Mouse (Mus musculus): Measurements from ENCODE around the gene Lonp1.
"Not testable (repeated sequence)": the region's sequence is repeated elsewhere in the genome, so short reads cannot be mapped to it uniquely, and the experiment has no call there.

The Lonp1 gene

DNA sequence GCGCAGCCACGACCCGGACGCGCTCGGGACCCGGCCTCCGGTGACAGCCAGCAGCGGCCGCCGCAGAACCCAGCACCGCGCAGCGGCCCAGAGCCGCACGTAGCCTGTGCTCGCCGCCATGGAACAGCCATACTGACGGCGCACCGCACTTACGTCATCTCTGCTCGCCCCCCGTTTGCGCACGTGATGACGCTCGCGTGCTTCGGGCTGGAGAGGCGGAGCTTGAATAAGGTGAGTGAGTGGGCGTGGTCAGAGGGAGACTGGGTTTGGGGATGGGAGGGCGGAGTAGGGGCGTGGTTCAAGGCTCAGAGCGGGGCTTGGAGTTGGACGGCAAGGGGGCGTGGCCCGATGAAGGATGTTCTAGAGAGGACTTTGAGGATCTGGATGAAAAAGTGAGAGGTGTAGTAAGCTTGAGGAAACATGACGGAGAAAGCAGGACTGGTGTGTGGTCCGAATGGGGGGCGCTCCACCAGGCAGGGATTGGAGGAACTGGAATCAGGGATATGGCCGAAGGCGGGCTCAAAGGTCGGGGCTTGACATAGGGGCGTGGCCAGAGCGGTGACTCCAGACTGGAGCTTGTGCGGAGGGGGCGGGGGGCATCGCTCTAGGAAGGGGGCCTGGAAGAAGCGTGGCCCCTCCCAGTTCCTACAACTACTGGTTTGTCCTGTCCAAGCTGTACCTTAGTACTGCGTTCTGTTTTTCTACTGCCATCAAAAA lies at the start of gene Lonp1:
Gene Lonp1 (minus strand): TSS at position 134 of the 717 bp plus-strand sequence.
- peak; percentile 94 for DNase-seq (ENCODE audit: low spot score)

DNA sequence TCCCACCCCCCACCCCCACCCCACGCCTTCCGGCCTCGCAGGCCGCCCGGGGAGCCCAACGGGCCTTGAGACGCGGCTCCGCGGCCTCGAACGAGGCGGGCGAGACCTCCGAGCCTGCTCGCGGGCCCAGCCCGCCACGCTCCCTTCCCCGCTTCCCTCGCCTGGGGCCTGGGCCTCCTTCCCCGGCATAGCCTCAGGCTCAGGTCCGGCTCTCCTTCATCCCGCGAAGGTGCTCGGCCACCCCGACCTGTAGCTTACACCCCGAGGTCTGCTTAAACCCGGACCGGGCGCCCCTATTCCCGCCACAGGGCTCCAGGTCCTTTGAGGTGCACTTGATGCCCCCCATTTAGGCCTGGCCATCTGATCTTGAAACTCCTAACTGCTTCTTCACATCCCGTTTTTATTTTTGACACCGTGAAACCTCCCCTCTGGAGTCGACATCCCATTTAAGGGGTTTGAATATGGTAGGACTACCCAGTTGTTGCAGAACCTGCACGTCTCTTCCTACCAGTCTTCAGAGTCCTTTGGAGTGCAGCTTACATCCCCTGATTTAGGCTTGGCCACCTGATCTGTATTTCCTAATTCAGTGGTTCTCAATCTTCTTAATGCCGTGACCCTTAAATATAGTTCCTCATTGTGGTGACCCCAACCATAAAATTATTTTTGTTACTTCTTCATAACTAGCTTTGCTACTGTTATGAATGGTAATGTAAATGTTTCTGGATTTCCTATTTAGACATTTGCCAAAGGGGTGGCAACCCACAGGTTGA lies 47.1 kb upstream of the Lonp1 start:
- no peak for DNase-seq (ENCODE audit: low spot score)

GRCm38 (mm10) chr17:56672941-56673646 lies 46.4 kb upstream of the Lonp1 start, which contains the start of gene Ranbp3:
TSS of gene Ranbp3 (plus strand) at chr17:56673294.
- DNase-seq (ENCODE audit: low spot score): peak; percentile 99

GRCm38 (mm10) chr17:56669766-56670165 lies 43.1 kb upstream of the Lonp1 start:
- DNase-seq (ENCODE audit: low spot score): no peak

DNA sequence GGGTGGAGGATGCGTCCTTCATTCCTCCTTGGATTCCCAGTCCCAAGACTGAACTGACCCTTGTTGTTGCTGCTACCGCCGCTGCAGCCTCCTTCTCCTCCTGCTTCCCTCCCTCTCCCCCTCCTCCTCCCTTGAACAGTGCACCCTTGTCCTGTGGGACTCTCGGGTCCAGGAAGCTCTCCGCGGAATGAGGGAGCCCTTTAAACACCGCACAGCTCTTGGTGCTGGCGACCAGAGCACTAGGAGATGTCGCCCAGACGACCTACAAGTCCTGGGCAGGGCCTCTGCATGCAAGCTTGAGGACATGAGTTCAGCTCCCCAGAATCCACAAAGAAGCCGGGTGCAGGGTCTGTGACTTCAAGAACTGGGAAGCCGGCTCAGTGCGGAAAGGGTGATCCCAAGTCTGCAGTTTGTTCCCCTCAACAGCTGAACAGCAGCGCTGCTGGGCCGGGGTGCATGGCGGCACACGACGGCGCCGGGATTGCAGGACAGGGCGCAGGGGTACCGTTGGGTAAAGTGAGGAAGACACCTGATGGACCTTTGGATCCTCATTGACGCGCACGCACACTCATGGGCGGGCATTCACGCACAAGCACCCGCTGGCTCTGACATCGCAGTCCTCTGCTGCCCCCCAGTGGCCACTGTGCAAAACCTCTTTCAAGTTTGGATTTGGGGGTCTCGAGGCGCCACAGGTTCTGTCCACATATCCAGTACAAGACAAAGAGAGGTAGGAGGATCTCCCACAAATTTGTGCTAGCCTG lies 41.9 kb upstream of the Lonp1 start:
- peak; percentile 49 for DNase-seq (ENCODE audit: low spot score)

DNA sequence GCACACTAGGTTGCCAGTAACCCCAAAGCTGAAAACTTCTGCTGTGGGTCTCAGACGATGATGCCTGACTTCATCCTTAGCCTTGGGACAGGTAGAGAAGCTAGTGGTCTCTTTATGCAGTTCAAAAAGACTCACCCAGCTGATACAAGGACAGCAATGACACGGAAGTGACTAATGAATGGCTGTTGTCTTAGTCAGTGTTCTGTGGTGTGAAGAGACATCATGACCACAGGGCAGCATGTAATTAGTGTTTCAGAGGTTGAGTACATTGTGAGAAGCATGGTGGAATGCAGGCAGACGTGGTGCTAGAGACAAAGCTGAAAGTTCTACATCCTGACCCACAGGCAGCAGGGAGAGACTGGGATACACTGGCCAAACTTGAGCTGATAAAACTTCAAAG lies 40.9 kb upstream of the Lonp1 start:
- no peak for DNase-seq (ENCODE audit: low spot score)

DNA sequence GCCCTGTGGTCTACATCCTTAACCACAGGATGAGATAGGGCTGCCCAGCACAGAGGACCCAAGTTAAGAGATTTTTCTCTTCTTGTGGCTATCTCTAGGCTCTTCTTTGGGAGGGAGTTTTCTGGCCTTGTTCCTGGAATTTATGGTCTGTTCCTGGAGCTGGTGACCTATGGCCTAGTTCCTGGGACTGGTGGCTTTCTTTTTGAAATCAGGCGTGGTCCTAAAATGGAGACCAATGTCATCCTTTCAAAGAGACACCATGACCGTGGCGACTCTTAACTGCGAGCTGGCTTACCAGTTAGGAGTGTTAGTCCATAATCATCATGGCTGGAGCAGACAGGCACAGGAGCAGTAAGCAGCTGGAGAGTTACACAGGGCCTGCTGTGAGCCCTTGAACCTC lies 39.7 kb upstream of the Lonp1 start:
- DNase-seq (ENCODE audit: low spot score): no peak

GRCm38 (mm10) chr17:56664333-56664732 lies 37.6 kb upstream of the Lonp1 start:
- no peak for DNase-seq (ENCODE audit: low spot score)

DNA sequence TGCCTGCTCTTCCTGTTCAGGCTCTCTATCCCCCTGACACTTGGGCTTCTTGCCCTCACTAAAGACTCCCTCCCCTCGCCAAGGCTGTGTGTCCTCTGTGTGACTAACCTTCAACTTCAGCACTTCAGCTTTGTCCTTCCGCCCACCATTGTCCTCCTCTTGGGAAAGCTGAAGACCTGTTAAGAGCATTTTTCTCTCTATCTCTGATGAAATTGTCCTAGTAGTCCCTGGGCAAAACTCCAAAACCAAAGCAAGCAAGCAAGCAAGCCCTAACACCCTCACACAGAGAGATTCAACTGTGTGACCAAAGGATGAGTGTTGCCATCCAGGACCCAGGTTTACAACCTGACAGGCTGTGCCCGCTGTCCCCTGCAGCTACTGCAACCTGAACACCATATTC lies 37.0 kb upstream of the Lonp1 start:
- no peak for DNase-seq (ENCODE audit: low spot score)

DNA sequence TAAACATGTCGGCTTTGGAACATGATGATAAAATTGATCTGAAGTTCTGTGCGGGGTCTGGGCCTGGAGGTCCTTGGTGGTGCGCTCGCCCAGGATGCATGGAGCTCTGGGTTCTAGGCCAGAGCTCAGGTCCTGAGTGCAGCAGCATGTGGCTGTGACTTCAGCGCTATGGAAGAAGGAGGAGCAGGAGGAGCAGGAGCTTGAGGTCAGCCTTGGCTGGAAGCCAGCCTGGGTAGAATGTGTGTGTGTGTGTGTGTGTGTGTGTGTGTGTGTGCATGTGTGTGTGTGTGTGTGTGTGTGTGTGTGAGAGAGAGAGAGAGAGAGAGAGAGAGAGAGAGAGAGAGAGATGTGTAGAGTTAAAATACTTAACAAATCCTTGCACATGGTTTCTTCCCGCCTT lies 29.5 kb upstream of the Lonp1 start:
- DNase-seq (ENCODE audit: low spot score): no peak

GRCm38 (mm10) chr17:56655311-56655710 lies 28.6 kb upstream of the Lonp1 start:
- no peak for DNase-seq (ENCODE audit: low spot score)

GRCm38 (mm10) chr17:56654771-56655170 lies 28.1 kb upstream of the Lonp1 start:
- no peak for DNase-seq (ENCODE audit: low spot score)

DNA sequence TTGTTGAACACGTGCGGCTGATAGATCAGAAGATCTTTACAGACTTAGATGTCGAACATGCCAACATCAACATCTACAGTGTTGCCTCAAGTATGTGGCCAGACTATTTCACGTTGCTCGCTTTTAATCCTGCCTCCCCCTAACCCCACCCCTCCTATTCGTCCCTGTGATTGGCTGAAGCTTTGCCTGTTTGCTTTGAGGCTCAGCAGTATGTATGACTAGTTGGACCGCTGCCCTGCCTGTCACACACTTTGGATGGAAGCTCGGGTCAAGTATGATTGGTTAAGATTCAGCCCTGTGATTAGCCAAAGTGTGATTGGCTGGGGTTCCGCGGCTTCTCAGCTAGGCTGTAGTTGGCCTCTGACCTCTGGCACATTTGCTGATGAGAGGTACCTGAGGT lies 25.1 kb upstream of the Lonp1 start:
- DNase-seq (ENCODE audit: low spot score): no peak

- no peak for DNase-seq (ENCODE audit: low spot score)
Measured at GRCm38 (mm10) chr17:56647546-56647945, 20.9 kb upstream of the Lonp1 start.

DNA sequence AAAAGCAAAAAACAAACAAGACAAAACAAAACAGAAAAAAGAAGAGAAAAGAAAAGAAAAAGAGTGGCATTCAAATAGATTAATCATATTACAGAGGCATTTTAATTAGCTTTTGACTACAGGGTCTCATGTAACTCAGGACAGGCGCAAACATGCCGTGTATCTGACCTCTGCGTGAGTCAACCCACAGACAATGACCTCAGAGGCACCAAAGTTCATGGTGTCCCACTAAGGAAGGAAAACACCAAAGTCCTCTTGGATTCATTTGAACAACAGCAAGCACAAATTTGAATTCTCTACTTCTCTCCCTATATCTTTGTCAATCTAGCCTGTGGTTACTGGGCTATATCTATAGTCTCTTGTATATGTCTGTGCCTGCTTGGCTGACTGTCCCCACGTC lies 16.6 kb upstream of the Lonp1 start:
- DNase-seq (ENCODE audit: low spot score): no peak

DNA sequence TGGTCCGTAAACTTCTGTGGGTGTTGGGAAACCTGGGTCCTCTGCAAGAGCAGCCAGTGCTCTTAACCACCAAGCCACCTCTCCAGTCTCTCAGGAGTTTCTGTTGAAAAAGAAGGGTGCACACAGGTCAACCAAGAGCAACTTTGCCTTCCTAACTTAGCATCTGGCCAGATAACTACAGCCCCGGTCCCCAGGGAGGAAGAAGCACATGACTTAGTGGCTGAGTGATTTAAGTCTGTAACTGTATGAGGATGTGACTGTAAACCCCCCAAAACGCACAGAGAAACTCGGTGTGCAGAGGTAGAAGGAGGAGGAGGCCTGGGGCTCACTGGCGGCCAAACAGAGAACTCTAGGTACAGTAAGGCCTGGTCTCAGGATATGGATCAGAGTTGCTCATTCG lies 7.3 kb upstream of the Lonp1 start:
- no peak for DNase-seq (ENCODE audit: low spot score)

DNA sequence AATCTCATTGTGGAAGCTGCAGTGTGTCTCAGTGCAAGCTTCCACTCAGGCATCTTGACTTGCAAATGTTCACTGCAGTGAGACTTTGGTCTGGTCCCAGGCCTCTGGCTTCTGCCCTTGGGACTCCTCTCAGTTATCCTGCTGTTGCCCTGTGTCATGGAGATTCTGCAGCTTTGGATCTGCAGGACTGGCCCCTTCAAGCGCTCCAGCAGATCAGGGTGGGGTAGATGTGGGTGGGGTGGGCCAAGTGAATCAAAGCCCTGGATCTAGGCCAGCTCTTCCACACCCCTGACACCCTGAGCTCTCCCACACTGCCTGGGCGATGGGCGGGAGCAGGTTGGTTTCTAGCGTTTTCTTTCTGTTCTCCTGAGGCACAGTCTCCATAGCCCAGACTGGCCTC lies 5.1 kb upstream of the Lonp1 start:
- DNase-seq (ENCODE audit: low spot score): no peak

DNA sequence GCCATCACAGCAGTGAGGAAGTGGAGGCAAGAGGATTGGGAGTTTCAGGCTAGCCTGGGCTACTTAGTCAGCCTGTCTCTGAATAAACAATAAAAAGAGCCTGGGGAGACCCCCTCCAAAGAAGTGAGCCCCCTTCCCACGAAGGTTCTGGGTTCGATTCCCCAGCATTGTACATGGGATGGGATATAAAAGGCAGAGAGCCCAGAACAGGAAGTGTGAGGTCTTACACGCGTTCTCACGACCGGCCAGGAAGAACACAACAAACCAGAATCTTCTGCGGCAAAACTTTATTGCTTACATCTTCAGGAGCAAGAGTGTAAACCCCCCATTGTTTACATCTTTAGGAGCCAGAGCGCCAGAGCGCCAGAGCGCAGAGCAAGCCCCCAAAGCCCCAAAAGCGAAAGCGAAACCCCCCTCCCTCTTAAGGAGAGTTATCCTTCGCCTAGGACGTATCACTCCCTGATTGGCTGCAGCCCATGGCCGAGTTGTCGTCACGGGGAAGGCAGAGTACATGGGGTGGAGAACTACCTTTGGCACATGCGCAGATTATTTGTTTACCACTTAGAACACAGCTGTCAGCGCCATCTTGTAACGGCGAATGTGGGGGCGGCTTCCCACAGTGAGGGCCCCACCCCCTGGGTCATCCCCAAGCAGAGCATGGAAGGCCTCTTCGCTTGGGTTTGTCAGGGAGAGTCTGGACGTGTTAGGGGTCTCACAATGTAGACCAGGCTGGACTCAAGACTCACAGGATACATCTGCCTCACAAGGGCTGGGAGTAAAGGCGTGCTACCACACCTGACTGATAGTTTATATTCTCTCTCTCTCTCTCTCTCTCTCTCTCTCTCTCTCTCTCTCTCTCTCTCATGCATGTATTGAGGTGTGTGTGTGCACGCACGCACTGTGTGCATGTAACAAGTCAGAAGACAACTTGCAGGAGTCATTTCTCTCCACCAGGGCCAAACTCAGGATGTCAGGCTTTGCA lies 3.4 kb upstream of the Lonp1 start:
- not testable (repeated sequence) for DNase-seq (ENCODE audit: low spot score)

DNA sequence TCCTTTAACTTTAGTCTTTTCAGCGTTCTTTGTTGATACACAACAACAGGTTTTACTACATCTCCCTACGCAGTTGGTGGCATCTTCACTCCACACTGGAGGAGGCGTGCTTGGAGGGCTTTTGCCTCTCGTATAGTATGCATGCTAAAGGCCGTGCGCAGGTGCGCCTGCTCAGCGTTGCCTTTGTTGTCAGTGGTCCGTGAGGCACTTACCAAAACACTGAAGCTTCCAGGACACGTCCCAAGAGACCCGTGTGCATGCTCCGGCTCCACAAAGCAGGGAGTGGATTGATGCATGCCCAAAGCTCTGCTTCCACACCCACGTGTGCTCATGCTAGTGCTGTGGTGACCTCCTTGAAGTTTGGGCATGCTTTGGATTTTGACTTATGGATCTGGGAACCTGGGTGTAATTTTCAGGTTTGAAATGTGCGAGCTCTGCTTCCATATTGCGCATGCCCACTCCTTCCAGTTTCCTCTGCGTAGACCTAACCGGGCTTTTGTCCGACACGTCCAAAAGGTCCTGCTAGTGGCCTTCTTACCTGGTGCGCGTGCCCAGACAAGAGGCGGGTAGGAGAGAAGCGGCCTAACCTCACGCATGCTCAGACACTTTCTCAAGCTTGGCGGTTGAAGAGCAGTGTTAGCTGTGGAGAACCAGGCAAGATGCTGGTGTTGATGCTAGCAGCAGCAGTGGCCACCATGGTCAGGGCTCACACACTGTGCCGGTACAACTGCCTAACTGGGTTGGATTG lies 1.0 kb upstream of the Lonp1 start, which contains the start of gene Catsperd:
Gene Catsperd (plus strand): TSS at position 614 of the 748 bp plus-strand sequence.
- DNase-seq (ENCODE audit: low spot score): no peak

DNA sequence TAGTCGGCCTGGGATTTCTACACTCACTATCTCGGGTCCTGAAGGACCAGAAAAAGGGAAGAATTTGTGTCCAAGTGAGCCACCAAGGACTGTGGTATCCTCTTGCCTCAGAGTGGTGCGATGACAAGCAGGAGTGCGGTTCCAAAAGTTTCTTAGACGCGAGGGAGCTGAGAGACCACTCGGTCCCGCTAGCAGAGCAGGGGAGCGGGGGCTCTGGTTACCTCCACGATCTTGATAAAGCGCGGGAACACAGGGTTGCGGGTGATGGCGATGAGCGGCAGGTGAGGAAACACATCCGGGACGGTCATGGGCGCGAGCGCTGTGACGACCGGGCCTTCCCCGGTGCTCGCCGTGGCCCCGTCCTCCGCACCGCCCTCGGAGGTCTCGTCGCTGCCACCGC lies 427 bp downstream of the Lonp1 start:
- DNase-seq (ENCODE audit: low spot score): no peak

All from left cerebral cortex, adult 11 months (tissue).